Mouse (Mus musculus) kidney, postnatal 36 days (tissue): Measurements from ENCODE around the gene Oxa1l.
"Not testable (repeated sequence)": the region's sequence is repeated elsewhere in the genome, so short reads cannot be mapped to it uniquely, and the experiment has no call there.

Source experiments
- DNase-seq, 2 experiments: peaks; one replicate each; pipeline ENCODE4 v3.0.0; 2021 to 2022; ENCODE audit warnings: mixed read lengths in 2 of 2

Oxa1l gene

GRCm38 (mm10) chr14:54360577-54361340, at the start of gene Oxa1l:
Gene Oxa1l, plus strand, starts transcription at chr14:54360834.
- peak; percentile 95 for DNase-seq

GRCm38 (mm10) chr14:54311763-54312162, 48.9 kb upstream of the Oxa1l start:
- no peak for DNase-seq

- no peak for DNase-seq
Measured at GRCm38 (mm10) chr14:54321556-54322376, 38.9 kb upstream of the Oxa1l start.

GRCm38 (mm10) chr14:54324486-54324885, 36.1 kb upstream of the Oxa1l start:
- no peak for DNase-seq

- no peak for DNase-seq
Measured at GRCm38 (mm10) chr14:54328548-54328947, 32.1 kb upstream of the Oxa1l start.

- no peak for DNase-seq
Measured at GRCm38 (mm10) chr14:54329201-54329600, 31.4 kb upstream of the Oxa1l start.

GRCm38 (mm10) chr14:54331178-54331577, 29.5 kb upstream of the Oxa1l start:
- no peak for DNase-seq

- DNase-seq: no peak
Measured at GRCm38 (mm10) chr14:54332176-54333074, 28.2 kb upstream of the Oxa1l start.

GRCm38 (mm10) chr14:54333452-54334189, 27.0 kb upstream of the Oxa1l start:
- peak; percentile 37 to 43 for DNase-seq

- DNase-seq: no peak
Measured at GRCm38 (mm10) chr14:54340836-54341235, 19.8 kb upstream of the Oxa1l start.

- not testable (repeated sequence) for DNase-seq
Measured at GRCm38 (mm10) chr14:54341807-54342206, 18.8 kb upstream of the Oxa1l start.

GRCm38 (mm10) chr14:54350773-54351541, 9.7 kb upstream of the Oxa1l start:
- not testable (repeated sequence) for DNase-seq

- DNase-seq: no peak
Measured at GRCm38 (mm10) chr14:54352314-54352713, 8.3 kb upstream of the Oxa1l start.

- no peak for DNase-seq
Measured at GRCm38 (mm10) chr14:54354406-54354805, 6.2 kb upstream of the Oxa1l start.

GRCm38 (mm10) chr14:54363156-54363555, 2.5 kb downstream of the Oxa1l start:
- DNase-seq: no peak

GRCm38 (mm10) chr14:54365026-54365645, 4.5 kb downstream of the Oxa1l start:
- DNase-seq: no peak

GRCm38 (mm10) chr14:54366581-54366980, 5.9 kb downstream of the Oxa1l start:
- no peak for DNase-seq

GRCm38 (mm10) chr14:54367429-54368060, 6.9 kb downstream of the Oxa1l start:
- peak; percentile 54 to 64 for DNase-seq

- DNase-seq: no peak
Measured at GRCm38 (mm10) chr14:54369372-54369771, 8.7 kb downstream of the Oxa1l start.

- no peak for DNase-seq
Measured at GRCm38 (mm10) chr14:54370595-54370994, 10.0 kb downstream of the Oxa1l start.
